Mouse (Mus musculus): ENCODE measurements at regions not wholly inside any gene's neighbourhood (a gene's known extent, or its start where the extent isn't known, plus 50 kb on each side); places are given as distances from the start of the nearest gene placed in this dataset.

DNA sequence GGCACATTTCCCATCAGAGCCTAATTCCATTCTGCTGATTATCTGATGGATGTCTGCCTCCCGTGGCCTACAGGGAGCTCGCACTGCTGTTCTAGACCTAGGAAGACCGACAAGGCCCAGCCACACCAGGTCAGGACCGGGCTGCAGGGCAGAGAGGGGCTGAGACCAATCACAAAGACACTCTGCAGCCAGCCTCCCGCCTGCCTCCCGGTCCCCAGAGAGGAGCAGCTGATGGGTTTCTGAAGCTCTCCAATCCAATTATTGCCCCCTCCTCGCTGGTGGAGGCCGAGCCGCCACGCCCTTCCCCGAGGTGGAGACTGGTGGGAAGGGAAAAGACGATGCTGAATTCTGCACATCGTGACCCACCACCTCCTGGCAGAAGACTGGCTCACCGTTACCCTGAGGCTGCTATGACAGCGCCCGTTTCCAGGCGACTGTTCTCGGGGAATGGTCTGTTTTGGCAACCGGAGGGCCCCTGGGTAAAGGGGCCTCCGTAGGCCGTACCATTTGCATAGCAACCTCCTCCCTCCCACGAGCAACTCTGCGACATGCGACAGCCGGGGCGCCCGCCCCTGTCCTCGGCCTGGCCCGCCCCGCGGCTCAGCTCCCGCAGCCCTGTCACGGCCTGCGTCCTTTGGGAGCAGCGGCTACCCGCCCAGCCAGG is 53.5 kb upstream of the Pim1 start:
- no peaks in the 10 kb centered on the region for H3K27me3 ChIP-seq (ENCODE audit: control insufficient read depth, insufficient read depth, low read length)
- peak overlapping the region; percentile 15 for H3K4me3 ChIP-seq (ENCODE audit: low read depth, low read length)
- DNase-seq (ENCODE audit: low spot score) (peak; percentile 84), ATAC-seq (ENCODE audit: insufficient read depth, low FRiP score, low TSS enrichment) (peak; percentile 78)
- WGBS = under 1% methylated on average over 35 of the region's 36 CpGs
- no peaks in the 10 kb centered on the region for H3K36me3 ChIP-seq (ENCODE audit: control insufficient read depth, insufficient read depth, low read length)
- H3K4me2 ChIP-seq (ENCODE audit: low read depth) = peak overlapping the region; percentile 34
- H3K27ac ChIP-seq (ENCODE audit: low read depth, low read length) = peak overlapping the region; percentile 85
- peak overlapping the region; percentile 38 for H3K9ac ChIP-seq (ENCODE audit: low read length)
- H3K4me1 ChIP-seq (ENCODE audit: control insufficient read depth, insufficient read depth, low read length) = peaks cover 11% of the 10 kb centered on the region
- no peaks in the 10 kb centered on the region for H3K9me3 ChIP-seq (ENCODE audit: control insufficient read depth, low read length)

- Histone ChIP-seq H3K4me1 (ENCODE audit: control insufficient read depth, insufficient read depth, low read length) (peaks cover 11% of the 10 kb centered on the region), H3K4me3 (ENCODE audit: low read depth, low read length) (peak overlapping the region; percentile 15), H3K27ac (ENCODE audit: low read depth, low read length) (peak overlapping the region; percentile 85), H3K27me3 (ENCODE audit: control insufficient read depth, insufficient read depth, low read length) (no peaks in the 10 kb centered on the region), H3K9me3 (ENCODE audit: control insufficient read depth, low read length) (no peaks in the 10 kb centered on the region), H3K9ac (ENCODE audit: low read length) (peak overlapping the region; percentile 38; the same call in 1 of the 2 replicates), H3K36me3 (ENCODE audit: control insufficient read depth, insufficient read depth, low read length) (no peaks in the 10 kb centered on the region), H3K4me2 (ENCODE audit: low read depth) (peak overlapping the region; percentile 34)
- no peak for DNase-seq (ENCODE audit: low spot score)
- WGBS = 37% methylated on average over 16 of the region's 16 CpGs
- no peak for ATAC-seq (ENCODE audit: insufficient read depth, low FRiP score, low TSS enrichment)
Observed at GRCm38 (mm10) chr17:29437535-29438324, 52.8 kb upstream of the Pim1 start.

- H3K4me2 ChIP-seq (ENCODE audit: low read depth) = peak overlapping the region; percentile 34
- H3K27ac ChIP-seq (ENCODE audit: low read depth, low read length) = peak overlapping the region; percentile 51; the same call in 1 of the 2 replicates
- peaks cover 11% of the 10 kb centered on the region for H3K4me1 ChIP-seq (ENCODE audit: control insufficient read depth, insufficient read depth, low read length)
- no peaks in the 10 kb centered on the region for H3K36me3 ChIP-seq (ENCODE audit: control insufficient read depth, insufficient read depth, low read length)
- H3K9me3 ChIP-seq (ENCODE audit: control insufficient read depth, low read length) = no peaks in the 10 kb centered on the region
- no peaks in the 10 kb centered on the region for H3K27me3 ChIP-seq (ENCODE audit: control insufficient read depth, insufficient read depth, low read length)
- 14% methylated on average over 16 of the region's 17 CpGs for WGBS
- H3K4me3 ChIP-seq (ENCODE audit: low read depth, low read length) = no peak overlapping the region
- H3K9ac ChIP-seq (ENCODE audit: low read length) = no peak overlapping the region; the same call in 1 of the 2 replicates
- DNase-seq (ENCODE audit: low spot score) (peak; percentile 68), ATAC-seq (ENCODE audit: insufficient read depth, low FRiP score, low TSS enrichment) (no peak)
Observed at GRCm38 (mm10) chr17:29438347-29439235, 52.0 kb upstream of the Pim1 start.

- no peak for ATAC-seq (ENCODE audit: insufficient read depth, low FRiP score, low TSS enrichment)
- no peaks in the 10 kb centered on the region for H3K27me3 ChIP-seq (ENCODE audit: control insufficient read depth, insufficient read depth, low read length)
- H3K9ac ChIP-seq (ENCODE audit: low read length) = no peak overlapping the region
- 68% methylated on average over 4 of the region's 4 CpGs for WGBS
- no peak overlapping the region for H3K27ac ChIP-seq (ENCODE audit: low read depth, low read length)
- peaks cover 12% of the 10 kb centered on the region for H3K4me1 ChIP-seq (ENCODE audit: control insufficient read depth, insufficient read depth, low read length)
- no peak for DNase-seq (ENCODE audit: low spot score)
- H3K36me3 ChIP-seq (ENCODE audit: control insufficient read depth, insufficient read depth, low read length) = no peaks in the 10 kb centered on the region
- H3K4me2 ChIP-seq (ENCODE audit: low read depth) = no peak overlapping the region
- no peaks in the 10 kb centered on the region for H3K9me3 ChIP-seq (ENCODE audit: control insufficient read depth, low read length)
- no peak overlapping the region for H3K4me3 ChIP-seq (ENCODE audit: low read depth, low read length)
Observed at GRCm38 (mm10) chr17:29439992-29440391, 50.6 kb upstream of the Pim1 start.

- no peak overlapping the region for H3K9ac ChIP-seq (ENCODE audit: low read length)
- no peaks in the 10 kb centered on the region for H3K27me3 ChIP-seq (ENCODE audit: control insufficient read depth, insufficient read depth, low read length)
- no peak overlapping the region for H3K27ac ChIP-seq (ENCODE audit: low read depth, low read length)
- ATAC-seq (ENCODE audit: insufficient read depth, low FRiP score, low TSS enrichment) (no peak), DNase-seq (ENCODE audit: low spot score) (no peak)
- no peaks in the 10 kb centered on the region for H3K9me3 ChIP-seq (ENCODE audit: control insufficient read depth, low read length)
- peaks cover 16% of the 10 kb centered on the region for H3K4me1 ChIP-seq (ENCODE audit: control insufficient read depth, insufficient read depth, low read length)
- H3K36me3 ChIP-seq (ENCODE audit: control insufficient read depth, insufficient read depth, low read length) = no peaks in the 10 kb centered on the region
- H3K4me2 ChIP-seq (ENCODE audit: low read depth) = no peak overlapping the region
- no peak overlapping the region for H3K4me3 ChIP-seq (ENCODE audit: low read depth, low read length)
Observed at GRCm38 (mm10) chr17:29440490-29440889, 50.1 kb upstream of the Pim1 start.

Measured in neural tube, embryonic 11.5 days (tissue).